Mouse (Mus musculus): Measurements from ENCODE around the gene Kcnh6. TPM values are rescaled to one million over a fixed set of nuclear protein-coding genes. Genes with fewer than 3 reads are reported as not detected.

Gene Kcnh6
- polyA plus RNA-seq, 1 experiment, result not detected

DNA sequence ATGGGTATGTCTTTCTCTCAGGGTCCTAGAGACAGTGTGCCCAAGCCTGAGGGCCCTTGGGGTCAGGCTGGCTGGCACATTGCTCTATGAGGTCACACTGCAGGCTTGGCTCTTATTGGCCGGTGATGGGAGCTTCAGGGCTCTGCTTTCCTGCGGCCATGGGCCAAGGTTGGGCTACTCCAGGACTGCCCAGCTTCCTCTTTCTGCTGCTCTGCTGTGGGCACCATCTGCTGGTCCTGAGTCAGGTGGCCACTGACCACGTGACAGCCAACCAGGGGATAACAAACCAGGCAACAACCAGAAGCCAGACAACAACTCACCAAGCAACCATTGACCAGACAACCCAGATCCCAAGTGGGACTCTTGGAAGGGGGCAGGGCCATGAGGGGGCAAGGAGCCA lies 32.9 kb upstream of the Kcnh6 start:
- Histone ChIP-seq H3K27ac (ENCODE audit: insufficient read depth, low read depth, low read length) (no peak overlapping the region), H3K4me1 (ENCODE audit: control insufficient read depth, insufficient read depth, low read length) (no peaks in the 10 kb centered on the region), H3K4me3 (ENCODE audit: insufficient read depth, low read depth, low read length) (no peak overlapping the region)
- TF ChIP-seq CTCF (IDR thresholded peaks at IDR 0.05; ENCODE audit: insufficient read depth, low read depth, low read length) (no peak), POLR2A (IDR thresholded peaks at IDR 0.05; ENCODE audit: insufficient read depth, low read depth, low read length) (no peak)
- WGBS, result 79% methylated on average over 3 of the region's 3 CpGs

- Histone ChIP-seq H3K27ac (ENCODE audit: insufficient read depth, low read depth, low read length) (no peak overlapping the region), H3K4me1 (ENCODE audit: control insufficient read depth, insufficient read depth, low read length) (no peaks in the 10 kb centered on the region), H3K4me3 (ENCODE audit: insufficient read depth, low read depth, low read length) (no peak overlapping the region)
- no peak for TF ChIP-seq POLR2A (IDR thresholded peaks at IDR 0.05; ENCODE audit: insufficient read depth, low read depth, low read length)
- no peak for TF ChIP-seq CTCF (IDR thresholded peaks at IDR 0.05; ENCODE audit: insufficient read depth, low read depth, low read length)
- 96% methylated on average over 5 of the region's 5 CpGs for WGBS
Measured at GRCm38 (mm10) chr11:105975636-105976035, 32.3 kb upstream of the Kcnh6 start.

DNA sequence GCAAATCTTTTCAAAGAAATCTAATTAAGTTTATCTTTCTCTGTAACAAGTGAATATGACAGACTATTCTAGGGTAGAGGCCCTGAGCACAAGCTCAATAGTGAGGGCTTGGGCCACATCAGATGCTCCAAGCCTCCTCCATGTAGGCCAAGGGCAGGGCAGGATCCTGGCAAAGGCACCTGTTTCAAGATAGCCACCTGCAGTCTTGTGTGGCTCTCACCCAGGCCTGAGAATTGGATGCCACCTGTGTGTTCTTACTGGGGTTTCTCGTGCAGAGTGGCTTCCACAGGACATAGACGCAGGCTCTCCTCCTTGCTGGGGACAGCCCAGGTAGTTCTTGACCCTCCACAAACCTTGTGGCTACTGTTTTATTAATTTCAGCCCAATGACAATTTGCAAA lies 29.7 kb upstream of the Kcnh6 start:
- Histone ChIP-seq H3K4me1 (ENCODE audit: control insufficient read depth, insufficient read depth, low read length) (no peaks in the 10 kb centered on the region), H3K4me3 (ENCODE audit: insufficient read depth, low read depth, low read length) (no peak overlapping the region), H3K27ac (ENCODE audit: insufficient read depth, low read depth, low read length) (no peak overlapping the region)
- no peak for TF ChIP-seq CTCF (IDR thresholded peaks at IDR 0.05; ENCODE audit: insufficient read depth, low read depth, low read length)
- no peak for TF ChIP-seq POLR2A (IDR thresholded peaks at IDR 0.05; ENCODE audit: insufficient read depth, low read depth, low read length)
- WGBS, result 94% methylated on average over 2 of the region's 2 CpGs

- WGBS, result 79% methylated on average over 5 of the region's 5 CpGs
- no peaks in the 10 kb centered on the region for H3K4me1 ChIP-seq (ENCODE audit: control insufficient read depth, insufficient read depth, low read length)
- no peak overlapping the region for H3K4me3 ChIP-seq (ENCODE audit: insufficient read depth, low read depth, low read length)
- TF ChIP-seq CTCF (IDR thresholded peaks at IDR 0.05; ENCODE audit: insufficient read depth, low read depth, low read length) (no peak), POLR2A (IDR thresholded peaks at IDR 0.05; ENCODE audit: insufficient read depth, low read depth, low read length) (no peak)
- H3K27ac ChIP-seq (ENCODE audit: insufficient read depth, low read depth, low read length), result no peak overlapping the region
Measured at GRCm38 (mm10) chr11:105978634-105979033, 29.3 kb upstream of the Kcnh6 start.

- H3K27ac ChIP-seq (ENCODE audit: insufficient read depth, low read depth, low read length), result no peak overlapping the region
- no peak overlapping the region for H3K4me3 ChIP-seq (ENCODE audit: insufficient read depth, low read depth, low read length)
- no peak for TF ChIP-seq POLR2A (IDR thresholded peaks at IDR 0.05; ENCODE audit: insufficient read depth, low read depth, low read length)
- no peak for TF ChIP-seq CTCF (IDR thresholded peaks at IDR 0.05; ENCODE audit: insufficient read depth, low read depth, low read length)
- WGBS, result 76% methylated on average over 4 of the region's 4 CpGs
- no peaks in the 10 kb centered on the region for H3K4me1 ChIP-seq (ENCODE audit: control insufficient read depth, insufficient read depth, low read length)
Measured at GRCm38 (mm10) chr11:105984452-105984851, 23.5 kb upstream of the Kcnh6 start.

- no peak overlapping the region for H3K4me3 ChIP-seq (ENCODE audit: insufficient read depth, low read depth, low read length)
- TF ChIP-seq POLR2A (IDR thresholded peaks at IDR 0.05; ENCODE audit: insufficient read depth, low read depth, low read length) (no peak), CTCF (IDR thresholded peaks at IDR 0.05; ENCODE audit: insufficient read depth, low read depth, low read length) (no peak)
- WGBS, result 74% methylated on average over 6 of the region's 6 CpGs
- no peak overlapping the region for H3K27ac ChIP-seq (ENCODE audit: insufficient read depth, low read depth, low read length)
- no peaks in the 10 kb centered on the region for H3K4me1 ChIP-seq (ENCODE audit: control insufficient read depth, insufficient read depth, low read length)
Measured at GRCm38 (mm10) chr11:105987446-105987845, 20.5 kb upstream of the Kcnh6 start.

GRCm38 (mm10) chr11:105989446-105989845 lies 18.5 kb upstream of the Kcnh6 start:
- TF ChIP-seq POLR2A (IDR thresholded peaks at IDR 0.05; ENCODE audit: insufficient read depth, low read depth, low read length) (no peak), CTCF (IDR thresholded peaks at IDR 0.05; ENCODE audit: insufficient read depth, low read depth, low read length) (no peak)
- H3K4me1 ChIP-seq (ENCODE audit: control insufficient read depth, insufficient read depth, low read length), result no peaks in the 10 kb centered on the region
- H3K4me3 ChIP-seq (ENCODE audit: insufficient read depth, low read depth, low read length), result no peak overlapping the region
- no peak overlapping the region for H3K27ac ChIP-seq (ENCODE audit: insufficient read depth, low read depth, low read length)
- WGBS, result 79% methylated on average over 6 of the region's 6 CpGs

DNA sequence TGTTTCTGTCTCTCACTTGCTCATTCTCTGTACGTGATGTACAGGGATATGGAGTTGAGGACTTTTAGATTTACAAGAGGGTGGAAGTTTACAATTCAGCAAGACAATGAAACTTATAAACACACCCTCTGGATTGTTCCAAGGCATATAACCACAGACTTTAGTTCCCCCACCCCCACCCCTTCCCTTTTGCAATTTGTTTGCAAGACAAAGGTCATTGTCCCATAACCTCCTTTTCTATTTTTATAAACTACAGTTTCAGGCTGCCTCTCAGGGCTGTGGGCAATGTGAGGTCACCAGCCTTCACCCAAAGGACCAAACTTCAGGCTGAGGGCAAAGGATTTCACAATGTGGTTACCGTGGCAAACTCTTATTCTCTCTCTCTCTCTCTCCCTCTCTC lies 17.7 kb upstream of the Kcnh6 start:
- H3K4me1 ChIP-seq (ENCODE audit: control insufficient read depth, insufficient read depth, low read length), result no peaks in the 10 kb centered on the region
- no peak for TF ChIP-seq POLR2A (IDR thresholded peaks at IDR 0.05; ENCODE audit: insufficient read depth, low read depth, low read length)
- TF ChIP-seq CTCF (IDR thresholded peaks at IDR 0.05; ENCODE audit: insufficient read depth, low read depth, low read length), result no peak
- no peak overlapping the region for H3K27ac ChIP-seq (ENCODE audit: insufficient read depth, low read depth, low read length)
- WGBS, result 77% methylated on average over 2 of the region's 2 CpGs
- H3K4me3 ChIP-seq (ENCODE audit: insufficient read depth, low read depth, low read length), result no peak overlapping the region

DNA sequence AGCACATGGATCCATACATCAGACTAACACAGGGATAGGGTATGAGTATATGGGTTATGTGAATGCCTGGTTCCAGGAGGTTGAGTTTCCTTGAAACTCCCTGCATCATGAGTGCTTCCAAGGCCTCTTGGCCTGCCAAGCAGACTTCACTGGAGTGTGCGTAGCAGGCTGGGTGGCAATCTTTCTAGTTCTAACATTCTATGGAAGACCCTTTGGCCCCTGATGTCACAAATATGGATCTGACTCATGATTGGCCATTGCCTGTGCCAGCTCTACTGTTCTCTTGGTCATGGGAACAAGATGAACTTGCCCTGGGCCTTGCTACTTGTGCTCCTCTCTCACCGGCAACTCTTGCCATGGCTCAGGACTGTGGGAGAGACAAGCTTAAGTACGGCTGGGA lies 13.5 kb upstream of the Kcnh6 start, which contains the start of gene Ace3:
Gene Ace3 (plus strand): TSS at position 301 of the 400 bp plus-strand sequence.
- H3K4me3 ChIP-seq (ENCODE audit: insufficient read depth, low read depth, low read length), result no peak within 1 kb of the TSS
- H3K27ac ChIP-seq (ENCODE audit: insufficient read depth, low read depth, low read length), result no peak within 1 kb of the TSS
- TF ChIP-seq CTCF (IDR thresholded peaks at IDR 0.05; ENCODE audit: insufficient read depth, low read depth, low read length) (no peak), POLR2A (IDR thresholded peaks at IDR 0.05; ENCODE audit: insufficient read depth, low read depth, low read length) (no peak)
- 96% methylated on average over 3 of the region's 3 CpGs for WGBS
- 0 out of 2 replicates have a peak, but pooled peaks cover 2% of the 10 kb centered on the region for H3K4me1 ChIP-seq (ENCODE audit: control insufficient read depth, insufficient read depth, low read length)

DNA sequence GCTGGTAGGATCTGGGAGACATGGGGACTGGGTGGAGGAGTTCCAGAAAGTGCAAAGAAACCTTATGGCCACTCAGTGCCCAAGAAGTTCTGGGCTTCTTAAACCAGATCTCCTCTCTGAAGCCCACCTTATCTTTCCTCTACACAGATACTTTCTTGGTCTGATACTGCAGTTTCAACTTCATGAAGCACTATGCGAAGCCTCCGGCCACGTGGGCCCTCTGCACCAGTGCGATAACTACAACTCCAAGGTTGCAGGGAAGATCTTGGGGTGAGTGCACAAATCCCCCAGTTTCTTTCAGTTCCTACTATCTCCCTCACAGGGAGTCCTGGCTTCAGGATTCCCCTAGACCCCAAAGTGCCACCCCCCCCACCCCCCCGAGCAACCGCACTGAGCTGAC lies 7.9 kb upstream of the Kcnh6 start:
- Histone ChIP-seq H3K27ac (ENCODE audit: insufficient read depth, low read depth, low read length) (no peak overlapping the region), H3K4me1 (ENCODE audit: control insufficient read depth, insufficient read depth, low read length) (0 out of 2 replicates have a peak, but pooled peaks cover 2% of the 10 kb centered on the region), H3K4me3 (ENCODE audit: insufficient read depth, low read depth, low read length) (no peak overlapping the region)
- TF ChIP-seq CTCF (IDR thresholded peaks at IDR 0.05; ENCODE audit: insufficient read depth, low read depth, low read length) (no peak), POLR2A (IDR thresholded peaks at IDR 0.05; ENCODE audit: insufficient read depth, low read depth, low read length) (no peak)
- WGBS, result 92% methylated on average over 6 of the region's 6 CpGs

Data from olfactory bulb, adult 2 months (tissue).